Mouse (Mus musculus) intestine, postnatal 0 days (tissue): Measurements from ENCODE around the gene Nfe2l2. TPM values are rescaled to one million over a fixed set of nuclear protein-coding genes. Genes with fewer than 3 reads are reported as not detected.

Source experiments
- ATAC-seq: fragments of 200-750 bp; cut with Nextera tagmentation; 2 replicates; pipeline ENCODE4 v1.8.0; 2017; ENCODE audit warnings: mild to moderate bottlenecking, moderate TSS enrichment, moderate library complexity
- H3K27ac ChIP-seq: fragments of 300-500 bp; sonication (generic); 2 replicates; pipeline ENCODE4 v1.5.1; 2014; ENCODE audit warnings: mild to moderate bottlenecking, low read depth, low read length, moderate library complexity
- H3K27me3 ChIP-seq: fragments of 300-500 bp; sonication (generic); replicated peaks from 2 replicates; pipeline ENCODE4 v1.6.1; 2014; ENCODE audit warnings: low read length, mixed read lengths; ENCODE audit not compliant: control insufficient read depth, insufficient read depth
- H3K36me3 ChIP-seq: fragments of 300-500 bp; sonication (generic); 2 replicates; pipeline ENCODE4 v1.6.1; 2014; ENCODE audit warnings: mild to moderate bottlenecking, moderate library complexity; ENCODE audit not compliant: control insufficient read depth, insufficient read depth
- H3K4me1 ChIP-seq: fragments of 300-500 bp; sonication (generic); replicated peaks from 2 replicates; pipeline ENCODE4 v1.6.1; 2014; ENCODE audit warnings: antibody characterized with exemption, low read length, mixed read lengths; ENCODE audit not compliant: control insufficient read depth, insufficient read depth
- H3K4me2 ChIP-seq: fragments of 300-500 bp; sonication (generic); replicated peaks from 2 replicates; pipeline ENCODE4 v1.6.1; 2014; ENCODE audit warnings: low read depth, mild to moderate bottlenecking, moderate library complexity
- H3K4me3 ChIP-seq: fragments of 300-500 bp; sonication (generic); 2 replicates; pipeline ENCODE4 v1.5.1; 2014; ENCODE audit warnings: low read depth, low read length
- H3K9ac ChIP-seq: fragments of 300-500 bp; sonication (generic); 2 replicates; pipeline ENCODE4 v1.6.1; 2014; ENCODE audit warnings: mild to moderate bottlenecking, low read depth, low read length
- H3K9me3 ChIP-seq: fragments of 300-500 bp; sonication (generic); 2 replicates; pipeline ENCODE4 v1.6.1; 2016; ENCODE audit warnings: mixed run types; ENCODE audit not compliant: control insufficient read depth
- CTCF ChIP-seq: sonication (generic); IDR thresholded peaks from 2 replicates; pipeline ENCODE4 v1.5.1; 2016; ENCODE audit warnings: low read depth, mild to moderate bottlenecking, control low read depth, antibody characterized with exemption, moderate library complexity
- WGBS: fragments of 180-500 bp; shearing (Covaris S2); extraction: QIAGEN DNeasy Blood & Tissue Kit; methylation state at CpG from one replicate; pipeline ENCODE4 v1.1.7; 2014; 5-methylcytosine and 5-hydroxymethylcytosine counted together
- polyA plus RNA-seq: library from polyadenylated mRNA; unstranded; fragments of >200 nt; fragmentation: Nextera tagmentation; extraction: Ambion mirVana; gene quantifications from 2 replicates; pipeline ENCODE4 v1.2.1, GENCODE M21; 2015

The Nfe2l2 gene
- polyA plus RNA-seq, 1 experiment from 2014 or later, result 93.6 TPM

- Histone ChIP-seq H3K9ac (no peak overlapping the region), H3K36me3 (no peaks in the 10 kb centered on the region), H3K4me3 (no peak overlapping the region), H3K4me1 (peaks cover 10% of the 10 kb centered on the region; the same call in 1 of the 2 replicates), H3K9me3 (no peaks in the 10 kb centered on the region), H3K27ac (peak overlapping the region; percentile 78), H3K27me3 (no peaks in the 10 kb centered on the region), H3K4me2 (no peak overlapping the region; the same call in 1 of the 2 replicates)
- no peak for TF ChIP-seq CTCF
- WGBS, result 38% methylated on average over 12 of the region's 12 CpGs
- ATAC-seq, result peak; percentile 87
Observed at GRCm38 (mm10) chr2:75716046-75717016, 11.9 kb upstream of the Nfe2l2 start.

- peak overlapping the region; percentile 23; the same call in 1 of the 2 replicates for H3K27ac ChIP-seq
- TF ChIP-seq CTCF, result no peak
- H3K4me3 ChIP-seq, result no peak overlapping the region
- no peak overlapping the region for H3K4me2 ChIP-seq
- no peaks in the 10 kb centered on the region for H3K9me3 ChIP-seq
- H3K27me3 ChIP-seq, result no peaks in the 10 kb centered on the region
- ATAC-seq, result no peak
- 30% methylated on average over 4 of the region's 4 CpGs for WGBS
- no peaks in the 10 kb centered on the region for H3K36me3 ChIP-seq
- no peak overlapping the region for H3K9ac ChIP-seq
- H3K4me1 ChIP-seq, result peaks cover 10% of the 10 kb centered on the region; the same call in 1 of the 2 replicates
Observed at GRCm38 (mm10) chr2:75714766-75715165, 10.3 kb upstream of the Nfe2l2 start.

- no peak overlapping the region for H3K27ac ChIP-seq
- no peak overlapping the region for H3K9ac ChIP-seq
- no peak for ATAC-seq
- no peak overlapping the region for H3K4me3 ChIP-seq
- no peak overlapping the region for H3K4me2 ChIP-seq
- H3K36me3 ChIP-seq, result peaks cover 5% of the 10 kb centered on the region; the same call in 1 of the 2 replicates
- H3K4me1 ChIP-seq, result peaks cover 6% of the 10 kb centered on the region; the same call in 1 of the 2 replicates
- TF ChIP-seq CTCF, result no peak
- WGBS, result 80% methylated on average over 3 of the region's 3 CpGs
- no peaks in the 10 kb centered on the region for H3K9me3 ChIP-seq
- no peaks in the 10 kb centered on the region for H3K27me3 ChIP-seq
Observed at GRCm38 (mm10) chr2:75713083-75713482, 8.6 kb upstream of the Nfe2l2 start.

GRCm38 (mm10) chr2:75707420-75707819 lies 3.0 kb upstream of the Nfe2l2 start:
- Histone ChIP-seq H3K9ac (no peak overlapping the region), H3K4me1 (peaks cover 4% of the 10 kb centered on the region; the same call in 1 of the 2 replicates), H3K36me3 (peaks cover 5% of the 10 kb centered on the region; the same call in 1 of the 2 replicates), H3K4me2 (peak overlapping the region; percentile 17; the same call in 1 of the 2 replicates), H3K27ac (peak overlapping the region; percentile 79), H3K9me3 (no peaks in the 10 kb centered on the region), H3K4me3 (no peak overlapping the region), H3K27me3 (no peaks in the 10 kb centered on the region)
- no peak for ATAC-seq
- peak; percentile 35; the same call in 1 of the 2 replicates for TF ChIP-seq CTCF
- 14% methylated on average over 1 of the region's 1 CpGs for WGBS

GRCm38 (mm10) chr2:75706435-75706834 lies 2.0 kb upstream of the Nfe2l2 start:
- Histone ChIP-seq H3K4me2 (0 out of 2 replicates have a peak overlapping the region, but pooled peaks have one; percentile 17), H3K27ac (peak overlapping the region; percentile 79), H3K4me3 (no peak overlapping the region), H3K27me3 (no peaks in the 10 kb centered on the region), H3K4me1 (peaks cover 4% of the 10 kb centered on the region; the same call in 1 of the 2 replicates), H3K9ac (no peak overlapping the region), H3K9me3 (no peaks in the 10 kb centered on the region), H3K36me3 (peaks cover 5% of the 10 kb centered on the region; the same call in 1 of the 2 replicates)
- WGBS, result 39% methylated on average over 5 of the region's 5 CpGs
- no peak for ATAC-seq
- no peak for TF ChIP-seq CTCF

GRCm38 (mm10) chr2:75705162-75705752 lies 816 bp upstream of the Nfe2l2 start:
- peak overlapping the region; percentile 100 for H3K27ac ChIP-seq
- no peaks in the 10 kb centered on the region for H3K27me3 ChIP-seq
- no peaks in the 10 kb centered on the region for H3K9me3 ChIP-seq
- TF ChIP-seq CTCF, result no peak
- H3K4me3 ChIP-seq, result peak overlapping the region; percentile 98
- ATAC-seq, result no peak
- H3K4me1 ChIP-seq, result peaks cover 4% of the 10 kb centered on the region; the same call in 1 of the 2 replicates
- 10% methylated on average over 19 of the region's 19 CpGs for WGBS
- peak overlapping the region; percentile 100 for H3K9ac ChIP-seq
- peak overlapping the region; percentile 79 for H3K4me2 ChIP-seq
- H3K36me3 ChIP-seq, result peaks cover 5% of the 10 kb centered on the region; the same call in 1 of the 2 replicates
